Mouse (Mus musculus) left cerebral cortex, adult 18-20 months (tissue): ENCODE measurements around the gene Bcan. TPM values are rescaled to one million over a fixed set of nuclear protein-coding genes. Genes with fewer than 3 reads are reported as not detected.
A peak's percentile ranks its signal among the peaks of the same experiment; 100 is the strongest.

ENCODE experiments used
- DNase-seq, 2 experiments: peaks; one replicate each; pipeline ENCODE4 v3.0.0; 2021 to 2022; ENCODE audit warnings: low spot score in 2 of 2, mixed read lengths in 1 of 2
- total RNA-seq, 2 experiments: library from RNA; stranded (reverse); gene quantifications; 2 replicates each; pipeline ENCODE4 v1.2.3; 2021

Gene Bcan
- total RNA-seq, 2 experiments from 2014 or later: 221 to 244 TPM

DNA sequence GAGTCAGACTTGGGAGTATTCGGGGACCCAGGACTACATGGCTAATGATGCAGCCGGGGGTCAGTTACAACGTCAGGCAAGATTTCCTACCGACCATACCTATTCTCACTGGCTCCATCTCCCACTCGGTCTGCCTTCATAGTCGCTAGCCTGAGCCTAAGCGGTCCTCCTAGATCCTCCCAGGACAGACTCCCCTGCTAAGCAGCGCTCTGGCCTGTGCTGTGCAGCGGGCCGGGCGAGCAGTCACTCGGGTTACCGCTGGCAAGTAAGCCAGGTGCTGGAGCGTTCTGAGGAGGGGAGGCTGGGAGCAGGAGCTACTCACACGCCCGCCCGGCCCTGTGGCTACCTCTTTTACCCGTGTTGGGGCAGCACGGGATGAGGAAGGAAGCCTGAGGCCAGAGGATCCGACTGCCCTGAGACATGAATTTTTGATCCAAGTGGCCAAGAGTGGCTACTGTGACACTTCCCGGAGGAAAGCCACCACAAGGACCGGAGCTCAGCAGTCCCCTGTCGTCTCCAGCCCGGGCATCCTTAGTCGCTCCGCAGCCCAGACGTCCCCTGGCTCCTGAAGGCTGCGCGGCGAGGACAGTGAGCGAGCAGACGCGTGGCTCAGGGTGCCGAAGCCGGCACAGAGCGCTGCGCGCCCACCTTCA lies 661 bp downstream of the Bcan start:
- no peak for DNase-seq

DNA sequence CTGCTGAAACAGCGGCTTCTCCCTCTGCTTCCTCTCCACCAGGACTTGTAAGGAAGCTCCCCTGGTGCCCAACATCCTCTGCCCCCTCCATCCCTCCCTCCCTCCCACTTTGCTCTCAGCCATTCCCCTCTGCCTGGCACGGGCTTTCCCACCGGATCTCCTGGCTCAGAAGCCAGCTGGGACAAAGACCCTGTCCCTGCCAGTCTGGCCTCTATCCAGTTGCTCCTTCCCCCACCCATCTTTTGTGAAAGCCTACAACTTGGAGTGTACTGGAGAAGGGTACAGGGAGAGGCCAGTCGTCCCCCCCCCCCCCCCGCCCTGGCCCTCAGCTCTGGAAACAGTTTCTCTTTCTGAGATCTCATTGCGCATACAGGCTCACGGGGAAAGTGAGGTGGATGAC lies 1.3 kb downstream of the Bcan start:
- DNase-seq: peak in 1 of 2 experiments; percentile 46

DNA sequence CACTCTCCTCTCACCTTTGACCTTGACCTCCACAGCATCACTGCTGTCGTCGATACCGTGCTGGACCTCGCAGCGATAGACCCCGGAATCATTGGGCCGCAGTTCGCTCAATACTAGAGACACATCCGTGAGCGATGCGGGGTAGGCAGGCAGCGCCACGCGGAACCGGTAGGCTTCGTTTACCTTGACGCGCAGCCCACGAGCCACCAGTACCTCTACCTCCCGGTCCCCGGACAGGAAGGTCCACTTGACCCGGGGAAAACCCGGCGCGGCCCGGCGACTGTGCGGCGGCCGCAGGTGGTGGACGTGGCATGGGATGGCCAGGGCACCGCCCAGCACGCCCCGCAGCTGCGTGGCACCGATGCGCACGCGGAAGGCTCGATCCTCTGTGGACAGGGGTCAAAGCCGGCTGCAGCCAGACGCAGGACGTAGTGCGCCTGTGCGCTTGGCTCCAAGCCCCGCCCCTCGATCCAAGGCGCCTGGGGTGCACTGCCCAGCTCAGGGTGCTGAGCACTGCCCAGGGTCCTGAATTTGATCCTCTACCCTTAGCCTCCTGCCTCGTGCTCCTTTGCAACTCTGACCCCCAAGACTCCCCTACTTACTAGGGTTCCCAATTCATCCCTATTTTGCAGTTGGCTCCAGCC lies 2.9 kb downstream of the Bcan start:
- DNase-seq: peak in 1 of 2 experiments; percentile 45

DNA sequence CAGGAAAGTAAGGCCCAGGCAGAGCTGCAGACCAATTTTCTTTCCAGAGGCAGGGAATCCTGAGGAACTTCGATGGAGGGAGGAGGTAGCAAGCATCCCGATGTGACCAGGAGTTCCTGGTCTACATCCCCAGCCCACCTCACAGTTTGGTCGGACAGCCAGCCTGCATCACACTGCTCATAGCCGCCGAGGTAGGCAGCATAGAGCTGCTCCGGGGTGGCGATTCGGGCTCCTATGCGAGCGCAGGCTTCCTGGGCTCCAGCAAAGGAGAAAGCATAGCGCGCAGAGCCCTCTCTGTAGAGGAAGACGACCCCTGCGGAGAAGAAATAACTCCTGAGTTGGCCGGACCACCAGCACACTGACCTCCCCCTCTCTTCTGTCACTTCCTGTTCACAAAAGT lies 3.6 kb downstream of the Bcan start:
- DNase-seq: no peak

DNA sequence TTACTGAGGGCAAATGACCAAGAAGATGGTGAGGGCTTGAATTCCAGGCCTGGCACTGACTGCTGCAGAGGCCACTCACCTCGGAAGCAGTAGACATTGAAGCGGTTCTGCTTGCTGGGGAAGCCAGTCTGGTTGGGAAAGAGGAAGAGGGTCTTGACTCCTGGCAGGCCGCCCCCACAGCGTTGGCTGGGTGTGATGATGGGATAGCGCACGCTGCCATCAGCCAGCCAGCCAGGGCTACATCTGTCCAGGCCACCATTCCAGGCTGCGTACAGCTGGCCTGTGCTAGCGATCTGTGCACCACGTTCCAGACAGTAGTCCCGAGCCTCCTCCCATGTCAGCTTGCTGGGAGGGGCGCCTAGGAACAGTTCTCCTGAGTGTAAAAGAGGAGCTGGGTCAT lies 4.7 kb downstream of the Bcan start:
- DNase-seq: peak in 1 of 2 experiments; percentile 28

DNA sequence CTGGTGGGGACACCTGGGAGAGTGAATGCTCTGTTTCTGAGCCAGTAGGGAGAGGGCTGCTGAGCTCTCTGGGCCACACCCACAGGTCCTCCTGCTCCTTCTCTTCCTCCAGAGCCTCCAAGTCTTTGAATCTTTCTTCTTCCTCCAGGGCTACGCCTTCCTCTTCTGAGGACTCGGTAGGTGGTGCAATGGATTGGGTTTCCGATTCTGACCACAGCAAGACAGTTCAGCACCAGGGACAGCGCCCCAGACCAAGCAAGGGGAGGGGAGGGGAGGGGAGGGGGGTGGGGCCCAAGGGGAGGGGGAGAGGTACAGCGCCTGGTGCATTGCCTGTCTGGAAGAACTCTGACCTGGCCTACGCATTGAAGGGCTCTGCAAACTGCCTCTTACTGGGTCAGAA lies 6.6 kb downstream of the Bcan start:
- no peak for DNase-seq

DNA sequence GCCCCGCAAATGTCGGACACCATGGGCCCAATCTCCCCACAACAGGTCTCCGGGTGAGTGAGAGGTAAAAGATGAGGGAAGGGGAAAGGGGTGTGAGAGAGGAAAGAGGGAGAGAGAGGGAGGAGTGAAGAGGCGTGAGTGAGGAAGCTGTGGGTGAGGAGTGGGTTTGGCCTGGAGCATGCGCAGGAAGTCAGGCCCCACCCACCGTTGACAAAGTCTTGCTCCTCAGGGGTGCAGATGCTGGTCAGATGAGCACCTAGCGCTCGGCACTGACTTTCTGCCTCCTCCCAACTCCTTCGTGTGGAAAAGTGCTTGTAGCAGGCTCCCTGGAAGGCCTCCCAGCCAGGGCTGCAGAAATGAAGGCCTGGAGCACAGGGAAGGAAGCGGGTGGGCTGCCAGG lies 10.1 kb downstream of the Bcan start:
- no peak for DNase-seq

DNA sequence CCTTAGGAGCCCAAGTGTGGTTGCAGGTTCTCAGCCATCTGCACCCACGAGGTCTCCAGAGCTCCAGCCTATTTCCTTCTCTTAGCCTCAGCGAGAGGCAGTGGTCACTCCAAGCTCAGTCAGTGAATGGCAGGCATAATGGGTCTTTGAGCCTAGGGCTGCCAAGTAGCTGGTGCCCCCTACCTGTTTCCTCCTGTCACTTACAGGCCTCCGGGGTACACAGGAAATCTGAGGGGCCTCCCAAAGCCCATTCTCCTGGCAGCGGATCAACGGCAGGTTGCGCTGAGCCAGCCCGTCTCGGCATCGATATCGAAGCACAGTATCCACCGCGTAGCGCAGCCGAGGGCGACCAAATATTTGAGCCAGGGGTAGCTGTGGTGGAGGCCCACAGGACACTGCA lies 12.0 kb downstream of the Bcan start:
- no peak for DNase-seq

DNA sequence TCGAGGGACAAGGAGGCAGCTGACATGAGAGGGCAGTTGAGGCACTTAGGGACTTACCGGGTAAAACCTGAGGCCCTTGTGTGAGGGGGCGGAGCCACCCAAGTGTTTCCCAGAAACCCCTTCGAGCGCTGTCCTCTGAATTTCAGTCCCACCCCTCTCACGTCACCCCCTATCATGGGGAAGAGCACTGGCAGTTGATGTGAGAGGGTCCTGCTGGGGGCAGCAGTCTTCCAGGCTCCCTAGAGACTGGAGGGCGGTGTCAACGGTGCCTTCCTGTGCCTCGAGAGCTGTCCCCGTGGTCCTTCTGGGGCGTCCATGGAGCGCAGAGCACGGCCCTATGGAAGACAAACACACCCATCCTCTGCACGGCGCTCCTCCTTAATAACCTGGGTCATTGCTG lies 12.4 kb downstream of the Bcan start:
- no peak for DNase-seq

DNA sequence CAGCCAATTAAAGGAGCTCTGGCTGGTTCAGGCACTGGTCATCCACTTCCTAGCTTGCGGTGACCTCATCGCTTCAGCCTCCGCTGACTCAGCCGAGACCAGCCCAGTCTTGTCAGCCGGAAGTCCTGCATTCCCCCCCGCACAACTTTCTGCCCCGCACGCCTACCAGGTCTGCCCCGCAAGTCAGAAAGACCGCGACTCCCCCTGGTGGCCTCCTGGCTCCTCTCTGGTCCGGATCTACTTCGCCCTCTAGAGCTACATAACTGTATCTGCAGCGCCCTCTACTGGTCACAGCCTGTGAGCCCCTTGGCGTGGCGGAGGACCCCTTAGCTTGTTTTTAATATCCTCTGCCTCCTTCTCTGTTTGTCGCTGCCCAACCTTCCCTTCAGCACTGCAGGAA lies 13.2 kb downstream of the Bcan start:
- DNase-seq: peak; percentile 89 to 95

DNA sequence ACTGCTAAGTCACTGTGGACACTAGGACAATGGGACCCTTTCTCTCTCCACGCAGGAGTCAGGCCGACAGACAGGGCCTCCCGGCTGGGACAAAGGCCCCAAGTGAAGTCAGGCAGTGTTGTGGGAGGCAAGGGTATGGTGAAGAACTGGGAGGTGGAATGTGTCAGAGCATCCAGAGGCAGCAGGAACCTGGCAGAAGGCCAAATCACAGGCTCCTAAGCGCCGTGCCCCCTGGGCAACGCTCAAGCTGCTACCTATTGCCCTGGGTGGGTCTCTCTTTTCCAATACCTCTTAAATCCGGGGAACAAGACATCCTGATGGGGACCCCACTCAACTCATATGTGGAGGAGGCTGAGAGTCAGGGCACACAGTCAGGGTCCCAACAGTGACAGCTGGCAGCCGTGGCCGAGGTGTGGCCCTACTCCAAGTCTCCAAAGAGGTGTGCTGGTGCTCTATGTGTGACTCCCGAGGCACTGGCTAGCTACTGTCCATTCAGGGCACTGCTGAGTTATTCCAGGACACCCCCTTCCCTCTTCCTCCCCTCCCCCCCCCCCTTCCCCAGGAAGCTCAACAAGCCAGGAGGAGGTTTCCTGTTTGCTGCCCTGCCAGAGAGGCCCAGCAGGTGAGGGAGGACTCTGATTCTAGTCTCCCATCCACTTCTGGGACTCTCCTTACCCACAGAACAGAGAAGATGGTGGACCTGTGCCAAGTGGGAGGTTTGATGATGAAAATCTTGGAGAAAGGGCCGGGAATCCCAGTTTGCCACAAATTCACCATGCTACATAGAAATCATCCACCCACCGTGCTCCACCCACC lies 14.3 kb downstream of the Bcan start:
- DNase-seq: peak in 1 of 2 experiments; percentile 16

DNA sequence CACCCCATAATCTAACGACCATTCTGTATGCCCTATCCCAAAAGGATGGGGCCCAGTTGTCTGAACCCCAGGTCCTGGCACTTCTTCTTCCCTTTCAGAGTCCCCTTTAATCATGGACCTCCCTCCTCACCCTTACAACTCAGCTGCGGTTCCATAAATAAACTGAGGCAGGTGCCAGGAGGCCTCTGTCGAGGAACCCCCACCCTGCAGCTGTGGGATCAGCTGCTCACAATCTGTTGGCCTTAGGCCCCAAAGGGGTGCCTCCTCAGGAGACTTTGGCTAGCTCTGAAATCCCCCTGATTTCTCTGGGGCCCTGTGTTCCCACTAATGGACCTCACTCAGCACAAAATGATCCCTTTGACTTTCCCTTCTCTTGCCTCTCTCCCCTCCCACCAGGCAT lies 15.9 kb downstream of the Bcan start:
- no peak for DNase-seq

DNA sequence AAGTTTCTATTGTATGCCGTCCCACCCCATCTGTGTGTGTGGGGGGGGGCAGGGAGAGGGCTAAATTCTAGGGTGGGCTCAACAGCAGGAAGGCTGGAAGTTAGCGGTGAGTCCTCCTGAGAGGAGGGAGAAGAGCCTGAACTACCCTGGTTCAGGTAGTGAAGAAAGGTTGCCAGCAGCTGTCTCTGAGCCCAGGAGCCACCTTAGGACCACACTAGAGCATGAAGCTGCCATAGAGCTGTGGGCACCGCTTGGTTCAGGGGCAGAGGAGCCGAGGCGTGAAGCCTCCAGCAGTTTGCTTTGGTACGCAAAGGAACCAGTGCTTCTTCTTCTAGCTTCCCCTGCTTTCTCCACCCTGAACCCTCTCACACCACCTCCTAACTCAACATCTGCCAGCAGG lies 16.4 kb downstream of the Bcan start:
- no peak for DNase-seq

DNA sequence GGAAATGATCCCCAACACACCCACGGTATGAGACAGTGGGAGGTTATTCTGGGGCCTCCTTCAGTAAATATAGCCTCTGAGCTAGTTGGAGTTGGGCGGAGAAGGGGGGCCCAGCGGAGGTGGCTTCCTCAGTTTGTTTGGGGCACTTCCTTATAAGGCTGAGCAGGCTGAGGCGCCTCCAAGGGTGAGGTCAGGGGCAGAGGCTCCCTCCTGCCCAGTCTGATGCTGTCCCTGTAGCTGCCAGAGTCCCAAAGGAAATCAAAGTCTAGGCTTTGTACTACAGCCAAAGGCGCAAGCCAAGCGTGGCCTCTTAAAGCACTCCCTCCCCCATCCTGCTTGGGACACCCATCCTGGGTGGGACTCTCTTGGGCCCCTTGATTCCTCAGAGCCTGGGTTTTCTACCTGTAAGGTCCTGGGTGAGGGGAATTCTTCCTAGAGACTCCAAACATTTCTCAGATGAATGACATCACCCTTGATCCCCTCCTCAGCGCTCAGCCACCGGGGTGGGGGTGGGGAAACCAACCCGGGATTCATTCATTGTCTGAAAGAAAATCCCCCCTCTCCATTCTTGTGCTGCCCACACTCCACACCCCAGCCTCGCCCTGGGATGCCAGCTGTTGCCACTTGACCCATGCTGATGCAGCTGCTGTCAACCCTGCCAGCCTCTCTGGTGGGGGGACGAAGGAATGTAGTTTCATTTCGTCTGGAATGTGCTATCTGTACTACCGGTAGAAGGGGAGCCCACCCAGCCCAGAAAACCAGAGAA lies 17.0 kb downstream of the Bcan start:
- DNase-seq: no peak

DNA sequence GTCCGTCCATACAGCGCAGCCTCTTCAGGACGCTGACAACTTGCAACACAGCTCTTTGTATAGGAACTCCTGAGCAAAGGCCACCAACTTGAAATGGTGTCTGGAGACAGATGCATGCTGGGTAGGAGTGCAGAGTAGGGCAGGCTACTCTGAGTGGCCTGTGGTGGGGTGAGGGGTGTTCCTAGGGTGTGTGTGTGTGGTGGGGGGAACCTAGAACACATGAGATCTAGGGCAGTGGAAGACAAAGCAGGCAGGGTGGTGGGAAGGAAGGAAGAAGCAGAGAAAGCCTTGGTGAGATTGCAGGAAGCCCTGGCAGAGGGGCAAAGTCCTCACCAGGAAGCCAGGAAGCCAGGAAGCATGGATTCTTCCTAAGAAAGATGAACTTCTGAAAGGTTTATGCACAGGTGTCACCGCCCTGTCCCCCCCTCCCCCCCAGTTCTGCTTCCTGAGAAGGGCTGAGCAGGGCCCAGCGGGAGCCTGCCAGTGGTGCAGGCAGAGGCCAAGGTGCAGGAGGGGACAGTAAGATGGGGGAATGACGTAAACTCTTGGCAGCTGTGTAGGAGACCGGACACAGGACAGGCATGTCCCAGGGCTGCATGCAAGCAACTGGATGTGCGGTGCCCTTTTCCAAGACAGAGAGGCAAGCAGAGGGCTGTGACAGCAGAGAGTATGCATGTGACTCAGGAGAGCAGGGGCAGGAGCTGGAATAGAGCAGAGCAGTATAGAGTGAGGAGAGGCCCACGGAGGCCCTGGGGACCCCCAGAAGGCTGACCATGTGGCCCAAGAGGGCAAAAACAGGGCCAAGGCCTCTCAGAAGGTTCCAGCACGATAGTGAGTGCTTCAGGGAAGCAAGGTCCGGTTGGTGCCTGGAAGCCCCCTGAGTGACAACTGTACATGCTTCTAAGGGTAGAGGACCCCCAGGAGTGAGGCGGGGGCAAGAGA lies 17.9 kb downstream of the Bcan start:
- no peak for DNase-seq

DNA sequence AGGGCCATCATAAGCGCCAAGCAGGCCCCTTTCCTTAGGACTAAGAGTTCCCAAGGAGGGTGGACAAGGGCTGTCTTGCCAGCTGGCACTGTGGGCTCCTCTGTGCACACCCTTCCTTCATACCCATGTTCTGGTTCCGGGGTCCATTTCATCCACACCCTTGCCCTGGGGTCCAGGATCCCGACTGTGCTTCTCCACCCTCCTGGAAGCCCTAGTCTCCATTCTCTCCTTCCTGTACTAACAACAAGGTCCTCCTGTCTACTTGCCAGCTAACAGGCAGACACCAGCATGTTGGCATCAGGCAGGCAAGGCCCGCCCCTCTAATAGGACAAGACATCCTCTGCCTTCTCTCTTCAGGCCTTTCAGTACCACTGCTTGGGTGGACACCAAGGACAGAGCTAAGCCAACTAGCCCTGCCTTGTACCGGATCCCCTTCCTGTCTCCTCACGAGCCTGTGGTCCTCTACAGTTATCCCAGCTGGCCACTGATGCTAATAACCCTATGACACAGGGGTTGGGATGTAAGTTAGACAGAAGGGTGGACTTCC lies 18.7 kb downstream of the Bcan start:
- DNase-seq: no peak

DNA sequence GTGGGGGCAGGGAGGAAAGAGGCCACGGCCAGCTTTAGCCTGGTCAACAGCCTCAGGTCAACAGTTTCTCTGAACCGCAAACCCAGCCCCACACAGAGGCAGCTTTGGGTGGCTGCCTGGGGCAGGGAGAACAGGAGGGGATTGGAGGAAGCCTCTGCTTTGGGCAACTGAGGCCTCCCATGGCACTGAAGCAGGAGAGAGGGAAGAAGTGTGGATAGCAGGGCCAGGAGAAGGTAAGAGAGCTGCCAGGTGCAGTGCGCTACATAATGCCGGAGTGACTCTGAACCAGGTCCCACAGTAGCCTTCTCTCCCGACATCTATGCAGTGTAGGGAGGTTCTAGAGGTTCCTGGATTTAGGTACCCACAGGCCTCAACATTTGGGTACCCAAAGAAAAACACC lies 19.3 kb downstream of the Bcan start:
- DNase-seq: no peak

DNA sequence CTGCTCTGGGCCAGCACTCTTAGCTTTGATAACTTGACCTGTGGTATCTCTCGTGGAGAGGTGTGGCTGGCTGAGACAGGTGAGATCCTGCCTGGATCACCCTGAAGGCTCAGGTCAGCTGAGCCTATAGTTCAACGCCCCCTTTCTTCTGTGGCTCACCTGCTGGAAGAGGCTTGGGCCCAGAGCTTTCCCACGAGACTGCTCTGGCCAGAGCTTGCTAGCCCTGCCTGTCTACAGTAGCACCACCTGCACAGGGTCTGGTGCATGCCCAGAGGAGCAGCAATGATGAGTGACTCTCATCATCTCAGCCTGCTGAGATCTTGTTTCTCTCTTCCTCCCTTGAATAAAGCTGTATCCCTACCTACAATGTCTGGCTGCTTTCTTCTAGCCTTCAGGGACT lies 19.9 kb downstream of the Bcan start:
- DNase-seq: no peak

DNA sequence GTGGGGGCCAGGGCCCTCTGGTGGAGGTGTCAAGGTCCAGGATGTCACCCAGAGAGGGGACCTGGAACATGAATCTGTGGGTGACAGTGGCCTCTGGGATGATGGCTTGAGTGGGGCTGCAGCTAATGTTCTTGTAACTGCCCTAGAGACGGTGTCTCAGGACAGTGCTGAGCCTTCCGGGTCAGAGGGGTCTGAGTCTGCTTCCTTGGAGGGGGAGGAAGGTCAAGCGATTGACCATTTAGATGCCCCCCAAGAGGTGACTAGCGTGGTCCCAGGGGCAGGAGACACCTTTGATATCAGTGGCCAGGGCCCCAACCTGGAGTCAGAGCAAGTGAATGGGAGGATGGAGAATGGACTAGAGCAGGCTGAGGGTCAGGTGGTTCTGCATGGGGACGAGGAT lies 20.5 kb downstream of the Bcan start:
- no peak for DNase-seq

DNA sequence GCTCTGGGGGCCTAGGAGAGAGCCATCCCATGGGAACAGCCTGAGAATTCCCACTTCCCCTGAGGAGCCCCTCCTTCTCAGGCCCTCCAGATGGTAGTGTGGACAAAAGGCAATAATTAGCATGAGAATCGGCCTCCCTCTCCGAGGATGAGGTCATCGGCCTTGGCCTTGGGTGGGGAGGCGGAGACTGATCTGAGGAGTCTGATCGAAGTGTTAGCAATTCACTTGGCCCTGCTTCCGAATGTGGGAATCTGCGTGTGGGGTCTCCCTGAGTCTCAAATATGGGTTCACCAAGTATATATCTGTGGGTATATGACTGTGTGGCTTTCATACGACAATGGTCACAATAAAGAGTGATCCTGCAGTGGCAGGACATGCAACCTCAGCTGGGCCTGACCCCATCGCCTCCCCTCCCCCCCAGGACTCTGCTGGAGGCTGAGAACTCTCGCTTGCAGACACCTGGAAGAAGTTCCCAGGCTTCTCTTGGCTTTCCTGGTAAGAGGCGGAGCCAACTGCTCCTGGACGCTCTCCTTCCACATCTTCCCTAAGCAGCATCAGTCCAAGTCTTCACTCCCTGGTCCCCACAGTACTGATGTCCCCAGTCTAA lies 25.5 kb downstream of the Bcan start:
- no peak for DNase-seq
